Mouse (Mus musculus): ENCODE data around the gene Arrdc3. TPM values are rescaled to one million over a fixed set of nuclear protein-coding genes. Genes with fewer than 3 reads are reported as not detected.

Arrdc3 gene
- polyA plus RNA-seq, 2 experiments from 2014 or later, result 5.1 to 8.6 TPM

DNA sequence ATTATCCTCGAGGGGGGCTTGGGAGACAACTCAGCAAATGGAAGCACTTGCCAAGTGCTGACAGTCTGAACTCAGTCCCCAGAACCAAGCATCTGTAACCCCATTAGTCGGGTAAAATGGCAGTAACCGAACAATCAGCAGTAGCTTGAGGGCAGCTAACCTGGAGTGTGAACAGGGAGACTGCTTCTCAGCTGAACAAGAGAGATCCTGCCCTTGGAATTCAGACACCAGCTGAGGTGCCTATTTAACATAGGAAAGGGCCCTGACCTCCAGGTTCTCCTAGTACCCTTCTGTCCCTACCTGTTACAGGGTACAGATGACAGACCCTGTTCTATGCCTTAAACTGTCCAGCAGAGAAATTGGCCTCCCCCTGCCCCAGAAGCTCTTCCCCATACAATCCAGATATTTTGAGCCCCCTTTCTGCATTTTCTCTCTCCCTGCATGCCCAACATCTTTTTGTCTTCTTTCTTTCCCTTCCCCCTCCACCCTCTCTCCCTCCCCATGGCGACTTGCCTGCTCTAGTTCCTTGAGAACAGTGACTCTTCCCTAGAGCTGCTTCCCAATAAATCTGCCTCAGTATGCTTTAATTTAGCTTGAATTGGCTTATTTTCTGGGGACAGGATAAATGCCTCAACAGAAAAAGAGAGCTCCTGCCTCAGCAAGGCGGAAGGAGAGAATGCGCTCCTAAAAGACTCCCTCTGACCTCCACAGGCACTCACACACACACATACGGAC is 38.6 kb downstream of the Arrdc3 start:
- ATAC-seq, result no peak

DNA sequence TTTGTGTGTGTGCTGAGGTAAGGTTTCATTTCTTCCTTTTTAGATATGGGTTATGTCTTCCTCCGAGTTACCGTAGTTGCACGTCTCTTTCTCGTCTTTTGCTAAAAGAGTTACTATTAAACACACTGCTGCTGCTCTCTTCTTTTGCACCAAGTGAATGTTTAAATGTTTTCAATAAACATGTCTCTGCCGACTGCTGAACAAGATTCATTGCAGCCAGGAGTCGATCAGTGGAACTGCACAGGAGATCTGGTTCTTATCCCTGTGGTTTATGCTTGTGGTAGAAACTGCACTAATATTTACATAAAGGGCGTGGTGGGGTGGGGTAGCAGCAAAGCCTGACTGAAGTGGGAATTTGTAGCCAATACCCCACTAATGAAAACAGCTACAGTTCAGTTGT is 45.0 kb downstream of the Arrdc3 start:
- ATAC-seq, result no peak

- ATAC-seq, result no peak
These were observed 46.8 kb downstream of the Arrdc3 start for GRCm38 (mm10) chr13:80930030-80930429.

GRCm38 (mm10) chr13:80932816-80933402 is 49.7 kb downstream of the Arrdc3 start:
- no peak for ATAC-seq

GRCm38 (mm10) chr13:80936426-80936825 is 53.2 kb downstream of the Arrdc3 start:
- no peak for ATAC-seq

DNA sequence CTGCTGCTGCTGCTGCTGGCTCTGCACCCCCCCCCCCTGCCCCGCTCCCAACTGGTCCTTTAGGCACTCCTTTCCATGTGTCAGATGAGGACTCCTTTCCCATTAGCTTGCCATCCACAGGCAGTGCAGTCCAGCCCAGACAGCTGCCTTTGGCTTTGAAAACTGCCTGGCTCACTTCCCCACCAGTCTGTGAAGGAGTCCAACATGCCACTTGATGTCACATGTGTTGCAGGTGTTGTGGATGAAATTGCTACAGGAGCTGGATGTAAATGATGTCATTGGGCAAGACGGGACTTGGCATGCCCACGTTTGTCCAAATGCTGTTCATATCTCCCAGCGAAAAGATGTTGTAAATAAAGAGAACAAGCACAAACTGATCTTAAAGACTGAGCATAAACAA is 56.0 kb downstream of the Arrdc3 start:
- no peak for ATAC-seq

GRCm38 (mm10) chr13:80939866-80940265 is 56.7 kb downstream of the Arrdc3 start:
- ATAC-seq, result no peak

DNA sequence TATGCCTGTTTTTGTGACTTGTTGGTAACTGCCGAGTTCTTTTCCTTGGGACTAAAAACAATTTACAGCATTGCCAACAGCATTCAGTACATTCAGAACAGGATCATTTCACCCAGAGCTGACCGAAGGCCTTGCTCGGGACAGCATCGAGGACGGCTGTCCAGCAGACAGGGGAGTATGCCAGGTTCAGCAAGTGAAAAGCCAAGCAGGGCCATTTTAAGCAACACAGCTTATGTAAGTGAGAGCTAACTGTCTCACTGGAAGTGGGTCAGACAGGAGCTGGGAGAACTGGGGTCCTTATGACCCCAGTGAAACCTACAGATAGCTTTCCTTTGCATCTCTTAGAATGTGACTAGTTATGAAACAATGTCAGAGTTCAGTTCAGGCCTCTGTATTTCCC is 57.2 kb downstream of the Arrdc3 start:
- no peak for ATAC-seq

DNA sequence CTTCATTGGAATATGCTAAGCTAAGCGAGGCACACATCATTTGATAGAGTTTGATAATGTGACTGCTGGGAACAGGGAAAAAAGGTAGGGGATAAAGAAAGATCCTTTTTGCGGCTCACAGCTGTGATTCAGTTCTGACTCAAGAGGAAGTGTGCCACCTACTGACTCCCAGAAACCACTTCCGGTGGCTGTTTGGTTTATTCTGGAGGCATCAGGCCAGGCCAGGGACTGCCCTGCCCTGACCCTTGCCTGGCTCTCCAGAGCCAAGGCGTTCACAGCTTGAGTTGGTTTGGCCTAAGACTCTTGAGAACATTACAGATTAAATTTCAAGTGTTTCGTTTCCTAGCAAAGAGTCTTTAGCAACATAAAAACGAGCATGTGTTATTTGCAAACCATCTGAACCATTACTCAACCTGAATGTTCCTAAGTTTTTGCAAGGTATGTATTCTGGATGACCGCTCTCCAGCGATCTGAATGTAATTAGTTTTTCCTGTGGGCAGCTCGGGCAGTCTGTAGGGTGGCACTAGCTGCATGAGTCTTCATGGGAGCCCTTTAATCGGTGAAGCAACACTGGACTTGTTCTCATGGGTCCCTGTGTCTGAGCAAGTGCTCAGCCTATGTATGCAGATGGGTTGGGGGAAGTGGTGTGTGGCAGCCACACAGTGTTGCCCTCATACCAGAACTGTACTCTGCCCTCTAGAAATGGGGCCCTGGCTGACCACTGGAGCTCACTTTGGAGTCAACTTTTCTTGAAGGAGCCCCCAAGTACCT is 57.9 kb downstream of the Arrdc3 start:
- peak; percentile 85 for ATAC-seq

DNA sequence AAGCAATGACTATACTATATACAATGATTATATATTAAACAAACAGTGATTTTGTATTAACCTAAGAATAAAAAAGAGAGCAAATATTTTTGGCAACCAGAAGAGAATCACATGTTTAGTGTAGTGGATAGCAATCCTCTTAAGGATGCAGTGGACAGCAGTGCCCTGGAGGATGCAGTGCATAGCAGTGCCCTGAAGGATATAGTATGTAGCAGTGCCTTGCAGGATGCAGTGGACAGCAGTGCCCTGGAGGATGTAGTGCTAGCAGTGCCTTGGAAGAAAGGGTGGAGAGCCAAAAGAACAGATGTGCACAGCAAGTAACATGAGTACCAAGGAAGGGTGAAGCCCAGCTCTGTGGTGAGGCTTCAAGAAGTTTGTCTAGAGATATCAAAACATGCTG is 61.3 kb downstream of the Arrdc3 start:
- no peak for ATAC-seq

Measured in activated CD4-positive, CD25-positive, alpha-beta regulatory T cell, adult 4 months (primary cell).